In genomic region chr1:99772183-99772582, GRCm38 (mm10) we compare ENCODE assay signal across 8 mouse cellular contexts. TPM values are rescaled to one million over a fixed set of nuclear protein-coding genes. Genes with fewer than 3 reads are reported as not detected.
A peak's percentile ranks its signal among the peaks of the same experiment; 100 is the strongest.
DNase-seq lines count a peak whose midpoint lies in the region; ATAC-seq lines count a peak whose summit lies in the region.

No protein-coding gene starts in this region.

- no peak overlapping the region for H3K27ac ChIP-seq in forebrain, embryonic 11.5 days (ENCODE audit: low read depth, low read length)
- no peak overlapping the region for H3K27ac ChIP-seq in hindbrain, embryonic 15.5 days (replicated peaks)
- no peak overlapping the region for H3K27ac ChIP-seq in midbrain, embryonic 11.5 days (ENCODE audit: low read depth, low read length)

- H3K9me3 ChIP-seq in forebrain, embryonic 11.5 days (ENCODE audit: control insufficient read depth, low read length) = no peaks in the 10 kb centered on the region
- no peaks in the 10 kb centered on the region for H3K9me3 ChIP-seq in hindbrain, embryonic 15.5 days
- H3K9me3 ChIP-seq in midbrain, embryonic 11.5 days (ENCODE audit: control insufficient read depth, low read length) = no peaks in the 10 kb centered on the region

- WGBS in forebrain, embryonic 11.5 days = under 1% methylated on average over 19 of the region's 19 CpGs
- WGBS in hindbrain, embryonic 15.5 days = under 1% methylated on average over 19 of the region's 19 CpGs
- 2% methylated on average over 19 of the region's 19 CpGs for WGBS in midbrain, embryonic 11.5 days

- no peaks in the 10 kb centered on the region for H3K27me3 ChIP-seq in forebrain, embryonic 11.5 days (ENCODE audit: control insufficient read depth, insufficient read depth, low read length)
- no peaks in the 10 kb centered on the region for H3K27me3 ChIP-seq in hindbrain, embryonic 15.5 days
- H3K27me3 ChIP-seq in midbrain, embryonic 11.5 days (ENCODE audit: control insufficient read depth, insufficient read depth, low read length) = no peaks in the 10 kb centered on the region
- no peaks in the 10 kb centered on the region for H3K27me3 ChIP-seq in splenic B cell, adult 2 months (ENCODE audit: control insufficient read depth, insufficient read depth, low read length, poor library complexity, severe bottlenecking)

- peak overlapping the region; percentile 40; the same call in 1 of the 2 replicates for H3K4me2 ChIP-seq in forebrain, embryonic 11.5 days (ENCODE audit: low read depth, low read length, severe bottlenecking)
- H3K4me2 ChIP-seq in hindbrain, embryonic 15.5 days = peak overlapping the region; percentile 61
- H3K4me2 ChIP-seq in midbrain, embryonic 11.5 days = peak overlapping the region; percentile 38

- peak; percentile 4 to 5 for DNase-seq in cerebellum, adult 18-20 months
- no peak for DNase-seq in cerebellum, adult 9-11 months
- DNase-seq in adrenal gland, postnatal 4 days (ENCODE audit: low spot score in 2 of 2) = peak; percentile 5 to 29
- peak; percentile 91 for DNase-seq in forebrain, embryonic 11.5 days (ENCODE audit: low spot score)
- DNase-seq in left cerebral cortex, adult 18-20 months (ENCODE audit: low spot score in 2 of 2) = peak; percentile 53 to 68
- DNase-seq in midbrain, embryonic 11.5 days (ENCODE audit: low spot score, missing footprints) = peak; percentile 97
- peak; percentile 1 for DNase-seq in splenic B cell, adult 2 months (ENCODE audit: low read depth, low spot score)

- H3K4me3 ChIP-seq in forebrain, embryonic 11.5 days (ENCODE audit: low read depth, low read length) = peak overlapping the region; percentile 14; the same call in 1 of the 2 replicates
- H3K4me3 ChIP-seq in hindbrain, embryonic 15.5 days = peak overlapping the region; percentile 40
- H3K4me3 ChIP-seq in midbrain, embryonic 11.5 days (ENCODE audit: low read depth, low read length) = peak overlapping the region; percentile 22

- no peaks in the 10 kb centered on the region for H3K36me3 ChIP-seq in forebrain, embryonic 11.5 days (ENCODE audit: control insufficient read depth, insufficient read depth, low read length)
- H3K36me3 ChIP-seq in hindbrain, embryonic 15.5 days = no peaks in the 10 kb centered on the region
- no peaks in the 10 kb centered on the region for H3K36me3 ChIP-seq in midbrain, embryonic 11.5 days (ENCODE audit: control insufficient read depth, insufficient read depth, low read length)
- H3K36me3 ChIP-seq in splenic B cell, adult 2 months (ENCODE audit: control insufficient read depth, insufficient read depth, low read length, poor library complexity, severe bottlenecking) = no peaks in the 10 kb centered on the region

- H3K9ac ChIP-seq in forebrain, embryonic 11.5 days (ENCODE audit: low read length) = no peak overlapping the region
- H3K9ac ChIP-seq in hindbrain, embryonic 15.5 days = peak overlapping the region; percentile 40
- H3K9ac ChIP-seq in midbrain, embryonic 11.5 days (ENCODE audit: low read length) = no peak overlapping the region

- ATAC-seq in forebrain, embryonic 11.5 days (replicated peaks; ENCODE audit: low FRiP score) = peak; percentile 94
- peak; percentile 91 for ATAC-seq in hindbrain, embryonic 15.5 days (ENCODE audit: low FRiP score, low read depth)
- ATAC-seq in midbrain, embryonic 11.5 days (ENCODE audit: low FRiP score) = peak; percentile 94

- H3K4me1 ChIP-seq in forebrain, embryonic 11.5 days (replicated peaks; ENCODE audit: control insufficient read depth, insufficient read depth, low read length) = no peaks in the 10 kb centered on the region
- 0 out of 2 replicates have a peak, but pooled peaks cover 8% of the 10 kb centered on the region for H3K4me1 ChIP-seq in hindbrain, embryonic 15.5 days (replicated peaks)
- H3K4me1 ChIP-seq in midbrain, embryonic 11.5 days (ENCODE audit: control insufficient read depth, insufficient read depth, low read length) = no peaks in the 10 kb centered on the region

RNA-seq across cellular contexts. Expression of gene Cntnap5b, which starts 0.4 kb away (rescaled TPM):
- 1 to 10 TPM; 1.8 to 2.2 TPM for total RNA-seq in adrenal gland, postnatal 4 days (2021)
- 0.15 and 0.25 TPM in 2 replicates for polyA plus RNA-seq in forebrain, embryonic 11.5 days (2014; fragmentation: Nextera tagmentation; extraction: Ambion mirVana)
- 3.2 and 3.4 TPM in 2 replicates for polyA plus RNA-seq in hindbrain, embryonic 15.5 days (2015; fragmentation: Nextera tagmentation; extraction: Ambion mirVana)
- total RNA-seq in left cerebral cortex, adult 18-20 months (2021) = 10 to 100 TPM; 17.0 to 17.3 TPM
- 0.23 and 0.48 TPM in 2 replicates for polyA plus RNA-seq in midbrain, embryonic 11.5 days (2014; fragmentation: Nextera tagmentation; extraction: Ambion mirVana)
